Mouse (Mus musculus) heart, embryonic 10.5 days (tissue): Measurements from ENCODE around the gene Nanos3. TPM values are rescaled to one million over a fixed set of nuclear protein-coding genes. Genes with fewer than 3 reads are reported as not detected.
A peak's percentile ranks its signal among the peaks of the same experiment; 100 is the strongest.

Experiments
- DNase-seq: peaks from one replicate; pipeline ENCODE4 v3.0.0-alpha.2; 2017; ENCODE audit warnings: low spot score
- H3K27ac ChIP-seq: fragments of 300-500 bp; sonication (generic); 2 replicates; pipeline ENCODE4 v1.5.1; 2016; ENCODE audit warnings: mild to moderate bottlenecking
- H3K27me3 ChIP-seq: fragments of 300-500 bp; sonication (generic); 2 replicates; pipeline ENCODE4 v1.6.1; 2016; ENCODE audit warnings: mild to moderate bottlenecking; ENCODE audit not compliant: poor library complexity, insufficient read depth, severe bottlenecking
- H3K36me3 ChIP-seq: fragments of 300-500 bp; sonication (generic); 2 replicates; pipeline ENCODE4 v1.6.1; 2016; ENCODE audit warnings: mild to moderate bottlenecking, moderate library complexity
- H3K4me1 ChIP-seq: fragments of 300-500 bp; sonication (generic); 2 replicates; pipeline ENCODE4 v1.6.1; 2016; ENCODE audit warnings: mild to moderate bottlenecking
- H3K4me3 ChIP-seq: fragments of 300-500 bp; sonication (generic); 2 replicates; pipeline ENCODE4 v1.5.1; 2016; ENCODE audit warnings: mild to moderate bottlenecking, moderate library complexity
- H3K9me3 ChIP-seq: fragments of 300-500 bp; sonication (generic); 2 replicates; pipeline ENCODE4 v1.6.1; 2016; ENCODE audit warnings: mild to moderate bottlenecking, moderate library complexity
- WGBS: fragments of 180-500 bp; shearing (Covaris S2); methylation state at CpG from one replicate; pipeline ENCODE4 v1.1.7; 2016; 5-methylcytosine and 5-hydroxymethylcytosine counted together
- microRNA counts: library from miRNA; unstranded; fragments of <30 nt; microRNA quantifications from one replicate; lab custom pipeline; 2017
- microRNA-seq: library from miRNA; unstranded; fragments of <30 nt; microRNA quantifications from one replicate; pipeline ENCODE4, GENCODE M21; 2017
- polyA plus RNA-seq: library from polyadenylated mRNA; unstranded; fragments of >200 nt; fragmentation: Nextera tagmentation; extraction: Ambion mirVana; gene quantifications from 2 replicates; pipeline ENCODE4 v1.2.1, GENCODE M21; 2016

The Nanos3 gene
- polyA plus RNA-seq, 1 experiment from 2014 or later, result 2.3 TPM

- Histone ChIP-seq H3K27ac (peak overlapping the region; percentile 31; the same call in 1 of the 2 replicates), H3K4me1 (peaks cover 23% of the 10 kb centered on the region), H3K36me3 (peaks cover 11% of the 10 kb centered on the region), H3K9me3 (no peaks in the 10 kb centered on the region), H3K4me3 (no peak overlapping the region), H3K27me3 (peaks cover 32% of the 10 kb centered on the region)
- 52% methylated on average over 17 of the region's 17 CpGs for WGBS
- DNase-seq, result no peak
Measured at GRCm38 (mm10) chr8:84127202-84127901, 57.7 kb downstream of the Nanos3 start.

- Histone ChIP-seq H3K4me1 (peaks cover 23% of the 10 kb centered on the region), H3K27ac (no peak overlapping the region), H3K36me3 (peaks cover 5% of the 10 kb centered on the region), H3K4me3 (no peak overlapping the region), H3K9me3 (no peaks in the 10 kb centered on the region), H3K27me3 (peaks cover 27% of the 10 kb centered on the region)
- DNase-seq, result no peak
- WGBS, result 69% methylated on average over 2 of the region's 2 CpGs
Measured at GRCm38 (mm10) chr8:84126742-84127141, 58.3 kb downstream of the Nanos3 start.

- H3K27ac ChIP-seq, result no peak within 1 kb of the TSS
- no peaks in the 10 kb centered on the region for H3K36me3 ChIP-seq
- peaks cover 16% of the 10 kb centered on the region for H3K27me3 ChIP-seq
- DNase-seq, result no peak
- no peaks in the 10 kb centered on the region for H3K9me3 ChIP-seq
- H3K4me3 ChIP-seq, result no peak within 1 kb of the TSS
- peaks cover 21% of the 10 kb centered on the region for H3K4me1 ChIP-seq
- 57% methylated on average over 9 of the region's 9 CpGs for WGBS
Measured at GRCm38 (mm10) chr8:84125656-84126055, 59.4 kb downstream of the Nanos3 start, which contains the start of gene Podnl1. Podnl1 (plus strand) TSS chr8:84125989.

MicroRNAs within 50 kb of the gene (microRNA counts, 519-probe panel; counts per million panel counts)
- microRNA mmu-miR-181c (lab: Ali Mortazavi, UCI), result not detected
- 6,998 counts per million, percentile 76 among the panel's probes with 10 or more counts for microRNA mmu-miR-23a (lab: Ali Mortazavi, UCI)
- microRNA mmu-miR-27a (lab: Ali Mortazavi, UCI), result 7,531 counts per million, percentile 85 among the panel's probes with 10 or more counts

Small RNAs within 50 kb of the gene (microRNA-seq; reads per million reads assigned to microRNA genes)
- gene Gm25110 (not detected), gene Mir181c (1,977 reads per million, percentile 84 among the genes with 10 or more reads in this experiment), gene Mir181d (2,530 reads per million, percentile 86 among the genes with 10 or more reads in this experiment), gene Mir23a (21,982 reads per million, percentile 98 among the genes with 10 or more reads in this experiment), gene Mir24-2 (not detected), gene Mir27a (374 reads per million, percentile 67 among the genes with 10 or more reads in this experiment), gene Mir3074-2 (not detected)

Other genes with a start within 250 kb of the Nanos3 start
- 0.41 and 0.86 TPM in 2 replicates for gene Gm10644, start 230.0 kb downstream of the Nanos3 start, polyA plus RNA-seq
- 71.5 and 80.8 TPM in 2 replicates for gene Asf1b, start 229.7 kb downstream of the Nanos3 start, polyA plus RNA-seq
- gene Prkaca, start 212.2 kb downstream of the Nanos3 start, polyA plus RNA-seq, result 157 and 160 TPM in 2 replicates
- 5.0 and 10.7 TPM in 2 replicates for gene Samd1, start 187.5 kb downstream of the Nanos3 start, polyA plus RNA-seq
- 0.27 and 0.95 TPM in 2 replicates for gene 1700067K01Rik, start 183.7 kb downstream of the Nanos3 start, polyA plus RNA-seq
- 0.30 and 0.80 TPM in 2 replicates for gene 2210011C24Rik, start 173.0 kb downstream of the Nanos3 start, polyA plus RNA-seq
- gene Palm3, start 163.7 kb downstream of the Nanos3 start, polyA plus RNA-seq, result 4.9 and 7.4 TPM in 2 replicates
- 1.4 and 2.6 TPM in 2 replicates for gene Il27ra, start 142.6 kb downstream of the Nanos3 start, polyA plus RNA-seq
- 0.67 TPM in 1 of 2 replicates, not detected in the other for gene Rln3, start 140.2 kb downstream of the Nanos3 start, polyA plus RNA-seq
- gene Gm10643, start 120.1 kb downstream of the Nanos3 start, polyA plus RNA-seq, result 1.0 and 1.4 TPM in 2 replicates
- 6.5 and 7.3 TPM in 2 replicates for gene Rfx1, start 118.4 kb downstream of the Nanos3 start, polyA plus RNA-seq
- 10.4 and 14.2 TPM in 2 replicates for gene Dcaf15, start 80.4 kb downstream of the Nanos3 start, polyA plus RNA-seq
- gene Podnl1, start 59.2 kb downstream of the Nanos3 start, polyA plus RNA-seq, result 0.05 and 0.10 TPM in 2 replicates
- gene Cc2d1a, start 37.3 kb downstream of the Nanos3 start, polyA plus RNA-seq, result 19.5 and 19.7 TPM in 2 replicates
- 0.79 and 1.5 TPM in 2 replicates for gene 4930432K21Rik, start 37.2 kb downstream of the Nanos3 start, polyA plus RNA-seq
- gene Zswim4, start 51.8 kb upstream of the Nanos3 start, polyA plus RNA-seq, result 14.4 and 17.5 TPM in 2 replicates
- 353 and 374 TPM in 2 replicates for gene D8Ertd738e, start 64.5 kb upstream of the Nanos3 start, polyA plus RNA-seq
- 60.5 and 74.9 TPM in 2 replicates for gene Mri1, start 72.1 kb upstream of the Nanos3 start, polyA plus RNA-seq
- gene Ccdc130, start 85.2 kb upstream of the Nanos3 start, polyA plus RNA-seq, result 18.8 and 20.8 TPM in 2 replicates
- 5.4 and 6.0 TPM in 2 replicates for gene Cacna1a, start 203.2 kb upstream of the Nanos3 start, polyA plus RNA-seq